Mouse (Mus musculus): ENCODE results near the gene Spin4. TPM values are rescaled to one million over a fixed set of nuclear protein-coding genes. Genes with fewer than 3 reads are reported as not detected.

Spin4 gene
- 2.4 TPM for polyA plus RNA-seq (2017; shearing (Covaris generic))

GRCm38 (mm10) chrX:95026361-95026892, at the start of gene Spin4:
Spin4 (minus strand) TSS chrX:95026682.

Other genes with a start within 250 kb of the Spin4 start
- 2.0 TPM for gene Arhgef9, start 170.2 kb upstream of the Spin4 start, polyA plus RNA-seq (2017; shearing (Covaris generic))

Measured in effector memory CD4-positive, alpha-beta T cell, adult 5 months (primary cell).